Mouse (Mus musculus): ENCODE measurements around the gene Zfp114. TPM values are rescaled to one million over a fixed set of nuclear protein-coding genes. Genes with fewer than 3 reads are reported as not detected.

Zfp114 gene
- polyA plus RNA-seq, 1 experiment from 2014 or later, result 5.3 TPM

Other genes with a start within 250 kb of the Zfp114 start
- not detected in 2 replicates for gene Vmn1r179, start 248.1 kb upstream of the Zfp114 start, polyA plus RNA-seq (2015; fragmentation: Nextera tagmentation; extraction: Ambion mirVana)
- gene Vmn1r180, start 224.4 kb upstream of the Zfp114 start, polyA plus RNA-seq (2015; fragmentation: Nextera tagmentation; extraction: Ambion mirVana), result not detected in 2 replicates
- not detected in 2 replicates for gene Vmn1r181, start 200.4 kb upstream of the Zfp114 start, polyA plus RNA-seq (2015; fragmentation: Nextera tagmentation; extraction: Ambion mirVana)
- not detected in 2 replicates for gene V1rd19, start 173.4 kb upstream of the Zfp114 start, polyA plus RNA-seq (2015; fragmentation: Nextera tagmentation; extraction: Ambion mirVana)
- not detected in 2 replicates for gene Vmn1r183, start 121.8 kb upstream of the Zfp114 start, polyA plus RNA-seq (2015; fragmentation: Nextera tagmentation; extraction: Ambion mirVana)
- gene Zfp180, start 93.1 kb upstream of the Zfp114 start, polyA plus RNA-seq (2015; fragmentation: Nextera tagmentation; extraction: Ambion mirVana), result 41.9 and 44.2 TPM in 2 replicates
- gene Zfp112, start 62.7 kb upstream of the Zfp114 start, polyA plus RNA-seq (2015; fragmentation: Nextera tagmentation; extraction: Ambion mirVana), result 11.2 and 12.1 TPM in 2 replicates
- gene Zfp235, start 40.9 kb upstream of the Zfp114 start, polyA plus RNA-seq (2015; fragmentation: Nextera tagmentation; extraction: Ambion mirVana), result 23.0 and 24.5 TPM in 2 replicates
- 4.9 and 5.4 TPM in 2 replicates for gene Zfp111, start 36.4 kb downstream of the Zfp114 start, polyA plus RNA-seq (2015; fragmentation: Nextera tagmentation; extraction: Ambion mirVana)
- gene Zfp109, start 62.5 kb downstream of the Zfp114 start, polyA plus RNA-seq (2015; fragmentation: Nextera tagmentation; extraction: Ambion mirVana), result 4.3 and 5.5 TPM in 2 replicates
- gene Zfp108, start 79.7 kb downstream of the Zfp114 start, polyA plus RNA-seq (2015; fragmentation: Nextera tagmentation; extraction: Ambion mirVana), result 6.7 and 6.9 TPM in 2 replicates
- gene Zfp93, start 95.4 kb downstream of the Zfp114 start, polyA plus RNA-seq (2015; fragmentation: Nextera tagmentation; extraction: Ambion mirVana), result 7.1 and 7.5 TPM in 2 replicates
- 46.2 and 46.3 TPM in 2 replicates for gene Zfp61, start 126.2 kb downstream of the Zfp114 start, polyA plus RNA-seq (2015; fragmentation: Nextera tagmentation; extraction: Ambion mirVana)
- 22.2 and 23.1 TPM in 2 replicates for gene Zfp94, start 141.6 kb downstream of the Zfp114 start, polyA plus RNA-seq (2015; fragmentation: Nextera tagmentation; extraction: Ambion mirVana)
- 0.29 TPM in 1 of 2 replicates, not detected in the other for gene Tescl, start 158.9 kb downstream of the Zfp114 start, polyA plus RNA-seq (2015; fragmentation: Nextera tagmentation; extraction: Ambion mirVana)
- gene Lypd5, start 174.1 kb downstream of the Zfp114 start, polyA plus RNA-seq (2015; fragmentation: Nextera tagmentation; extraction: Ambion mirVana), result not detected in 2 replicates
- 0.81 and 0.84 TPM in 2 replicates for gene Kcnn4, start 195.2 kb downstream of the Zfp114 start, polyA plus RNA-seq (2015; fragmentation: Nextera tagmentation; extraction: Ambion mirVana)
- gene Smg9, start 224.6 kb downstream of the Zfp114 start, polyA plus RNA-seq (2015; fragmentation: Nextera tagmentation; extraction: Ambion mirVana), result 38.3 and 39.4 TPM in 2 replicates